In genomic region chr14:22760241-22761039, GRCm38 (mm10) we compare ENCODE assay signal across 8 mouse cellular contexts.
DNase-seq lines count a peak whose midpoint lies in the region.

No protein-coding gene starts in this region.

- DNase-seq in layer of hippocampus, adult 18-20 months (ENCODE audit: low spot score in 2 of 2): peak; percentile 20 to 60
- DNase-seq in layer of hippocampus, postnatal 10 days (ENCODE audit: low spot score in 2 of 2): no peak
- peak; percentile 22 to 37 for DNase-seq in heart, postnatal 10 days
- peak; percentile 11 to 30 for DNase-seq in layer of hippocampus, postnatal 36 days
- DNase-seq in urinary bladder, postnatal 25 days (ENCODE audit: low spot score): peak; percentile 26
- no peak for DNase-seq in thymus, postnatal 4 days
- no peak for DNase-seq in B cell, adult 2 months
- DNase-seq in midbrain, embryonic 10.5 days (ENCODE audit: low spot score): no peak

- H3K36me3 ChIP-seq in midbrain, embryonic 10.5 days: no peaks in the 10 kb centered on the region

- no peaks in the 10 kb centered on the region for H3K27me3 ChIP-seq in midbrain, embryonic 10.5 days (ENCODE audit: low read depth, poor library complexity, severe bottlenecking)

- intact Hi-C loops in heart, postnatal 10 days (cut with DNase I): no loop called here

- 84% methylated on average over 7 of the region's 7 CpGs for WGBS in midbrain, embryonic 10.5 days

- H3K4me3 ChIP-seq in midbrain, embryonic 10.5 days: no peak overlapping the region

- H3K9me3 ChIP-seq in midbrain, embryonic 10.5 days (replicated peaks): no peaks in the 10 kb centered on the region

- H3K4me1 ChIP-seq in midbrain, embryonic 10.5 days: peaks cover 5% of the 10 kb centered on the region; the same call in 1 of the 2 replicates

- H3K27ac ChIP-seq in midbrain, embryonic 10.5 days (replicated peaks): no peak overlapping the region

Comparison
In these comparisons a context has a peak if more than half of its experiments do, and no peak if none do; other contexts are left out.
1. DNase-seq: peak in layer of hippocampus, adult 18-20 months (2 of 2), heart, postnatal 10 days (2 of 2), layer of hippocampus, postnatal 36 days (2 of 2) and urinary bladder, postnatal 25 days (single experiment); none in layer of hippocampus, postnatal 10 days (0 of 2), thymus, postnatal 4 days (single experiment), B cell, adult 2 months (0 of 2) and midbrain, embryonic 10.5 days (single experiment).